Mouse (Mus musculus): ENCODE measurements at regions not wholly inside any gene's neighbourhood (a gene's known extent, or its start where the extent isn't known, plus 50 kb on each side); places are given as distances from the start of the nearest gene placed in this dataset.

DNA sequence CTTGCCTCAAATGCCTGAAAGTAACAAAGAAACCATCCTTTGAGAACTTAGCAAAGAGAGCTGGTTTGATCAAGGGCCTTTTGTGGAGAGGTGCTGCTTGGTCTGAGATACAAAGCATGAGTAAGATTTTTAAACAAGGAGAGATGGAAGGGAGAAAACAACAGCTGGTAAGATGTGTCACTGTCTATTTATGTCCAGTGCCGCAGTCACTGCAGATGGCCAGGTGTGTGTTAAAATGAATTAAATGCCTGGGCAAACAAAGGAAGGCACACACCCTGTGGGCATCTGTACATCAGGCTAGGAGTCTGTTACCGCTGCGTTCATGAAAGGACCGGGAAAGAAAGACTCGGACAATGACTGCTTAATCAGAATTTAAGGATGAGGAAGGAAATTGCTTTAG is 68.2 kb upstream of the Gm10985 start:
- no peak for TF ChIP-seq POLR2A (IDR thresholded peaks at IDR 0.05; ENCODE audit: insufficient read depth, low read depth, low read length)
- no peak for TF ChIP-seq CTCF (IDR thresholded peaks at IDR 0.05)
- no peak for TF ChIP-seq EP300 (IDR thresholded peaks at IDR 0.05; ENCODE audit: insufficient read depth, low read depth, low read length)
